Mouse (Mus musculus): Measurements from ENCODE around the gene Arhgap9. TPM values are rescaled to one million over a fixed set of nuclear protein-coding genes. Genes with fewer than 3 reads are reported as not detected.

Gene Arhgap9
- 264 TPM for polyA plus RNA-seq (2017; shearing (Covaris generic))

GRCm38 (mm10) chr10:127321621-127322020 is at the start of gene Arhgap9:
Gene Arhgap9, plus strand, starts transcription at chr10:127321964.

GRCm38 (mm10) chr10:127288800-127289572 is 32.8 kb upstream of the Arhgap9 start, which contains the start of gene Mbd6:
Gene Mbd6, minus strand, starts transcription at chr10:127289018.

GRCm38 (mm10) chr10:127311476-127312355 is 10.0 kb upstream of the Arhgap9 start, which contains the start of gene Mars:
Gene Mars, minus strand, starts transcription at chr10:127311786.

GRCm38 (mm10) chr10:127341891-127342639 is 20.3 kb downstream of the Arhgap9 start, which contains the start of gene Gli1:
Gene Gli1, minus strand, starts transcription at chr10:127341974.

GRCm38 (mm10) chr10:127353909-127354895 is 32.4 kb downstream of the Arhgap9 start, which contains the start of gene Inhbe:
Gene Inhbe, minus strand, starts transcription at chr10:127354411.

GRCm38 (mm10) chr10:127369834-127370820 is 48.4 kb downstream of the Arhgap9 start, which contains the start of gene Inhbc:
Gene Inhbc, minus strand, starts transcription at chr10:127370431.

Other genes with a start within 250 kb of the Arhgap9 start
- 18.8 TPM for gene Agap2, start 246.7 kb upstream of the Arhgap9 start, polyA plus RNA-seq (2017; shearing (Covaris generic))
- 122 TPM for gene Os9, start 200.8 kb upstream of the Arhgap9 start, polyA plus RNA-seq (2017; shearing (Covaris generic))
- 512 TPM for gene B4galnt1, start 156.7 kb upstream of the Arhgap9 start, polyA plus RNA-seq (2017; shearing (Covaris generic))
- 7.0 TPM for gene Slc26a10, start 141.3 kb upstream of the Arhgap9 start, polyA plus RNA-seq (2017; shearing (Covaris generic))
- gene Arhgef25, start 131.9 kb upstream of the Arhgap9 start, polyA plus RNA-seq (2017; shearing (Covaris generic)) = not detected
- gene Dtx3, start 126.2 kb upstream of the Arhgap9 start, polyA plus RNA-seq (2017; shearing (Covaris generic)) = 49.2 TPM
- 25.0 TPM for gene Pip4k2c, start 110.4 kb upstream of the Arhgap9 start, polyA plus RNA-seq (2017; shearing (Covaris generic))
- gene Kif5a, start 58.6 kb upstream of the Arhgap9 start, polyA plus RNA-seq (2017; shearing (Covaris generic)) = not detected
- gene Dctn2, start 55.6 kb upstream of the Arhgap9 start, polyA plus RNA-seq (2017; shearing (Covaris generic)) = 83.7 TPM
- gene Mbd6, start 32.9 kb upstream of the Arhgap9 start, polyA plus RNA-seq (2017; shearing (Covaris generic)) = 8.6 TPM
- 62.5 TPM for gene Mars, start 10.2 kb upstream of the Arhgap9 start, polyA plus RNA-seq (2017; shearing (Covaris generic))
- gene Gli1, start 20.0 kb downstream of the Arhgap9 start, polyA plus RNA-seq (2017; shearing (Covaris generic)) = 0.47 TPM
- gene Inhbe, start 32.4 kb downstream of the Arhgap9 start, polyA plus RNA-seq (2017; shearing (Covaris generic)) = not detected
- gene Inhbc, start 48.5 kb downstream of the Arhgap9 start, polyA plus RNA-seq (2017; shearing (Covaris generic)) = not detected
- 33.6 TPM for gene R3hdm2, start 58.4 kb downstream of the Arhgap9 start, polyA plus RNA-seq (2017; shearing (Covaris generic))
- gene Stac3, start 179.7 kb downstream of the Arhgap9 start, polyA plus RNA-seq (2017; shearing (Covaris generic)) = not detected
- not detected for gene Ndufa4l2, start 193.0 kb downstream of the Arhgap9 start, polyA plus RNA-seq (2017; shearing (Covaris generic))
- 85.1 TPM for gene Shmt2, start 200.5 kb downstream of the Arhgap9 start, polyA plus RNA-seq (2017; shearing (Covaris generic))
- gene Nxph4, start 212.6 kb downstream of the Arhgap9 start, polyA plus RNA-seq (2017; shearing (Covaris generic)) = not detected

Data from naive thymus-derived CD4-positive, alpha-beta T cell, adult 5 months (primary cell).